Mouse (Mus musculus) liver, adult 2 months (tissue): ENCODE results near the gene Rpp25.

ENCODE experiments used
- CTCF ChIP-seq: fragments of 200-500 bp; IDR thresholded peaks from 2 replicates; pipeline ENCODE4 v1.5.1; 2011; ENCODE audit warnings: low read depth, low read length, control low read depth
- POLR2A ChIP-seq: fragments of 200-500 bp; IDR thresholded peaks from 2 replicates; pipeline ENCODE4 v1.6.1; 2011; ENCODE audit warnings: low read length, control low read depth; ENCODE audit not compliant: insufficient read depth; ENCODE audit errors: extremely low read depth

DNA sequence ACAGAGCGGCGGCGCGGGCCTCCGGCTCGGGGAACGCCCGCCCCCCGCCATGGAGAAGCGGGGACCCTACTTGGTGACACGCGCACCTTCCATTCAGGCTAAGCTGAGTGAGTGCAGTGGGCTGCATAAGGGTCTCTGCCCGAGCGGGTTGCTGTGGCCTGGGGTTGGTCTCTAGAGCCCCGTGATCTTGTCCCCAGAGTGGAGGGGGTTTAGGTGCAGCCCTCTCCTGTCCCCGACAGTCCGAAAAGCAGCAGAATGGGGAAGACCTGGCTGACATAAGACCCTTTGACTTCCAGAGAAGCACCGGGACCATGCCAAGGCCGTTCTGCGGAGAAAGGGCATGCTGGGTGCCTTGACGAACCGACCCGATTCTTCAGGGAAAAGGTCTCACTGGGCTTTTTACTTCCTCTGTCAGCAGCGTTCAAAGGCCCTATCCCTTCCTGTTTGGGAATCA is 33.9 kb downstream of the Rpp25 start:
- TF ChIP-seq POLR2A (no peak), CTCF (no peak)
